Mouse (Mus musculus): ENCODE results near the gene Cnga4. TPM values are rescaled to one million over a fixed set of nuclear protein-coding genes. Genes with fewer than 3 reads are reported as not detected.
A peak's percentile ranks its signal among the peaks of the same experiment; 100 is the strongest.
"Not testable (repeated sequence)": the region's sequence is repeated elsewhere in the genome, so short reads cannot be mapped to it uniquely, and the experiment has no call there.

Gene Cnga4
- total RNA-seq (2021): under 1 TPM; 0.43 to 0.90 TPM

GRCm38 (mm10) chr7:105404268-105404667 is at the start of gene Cnga4:
Gene Cnga4, plus strand, starts transcription at chr7:105404568.
- DNase-seq: no peak

GRCm38 (mm10) chr7:105356064-105356463 is 48.3 kb upstream of the Cnga4 start:
- not testable (repeated sequence) for DNase-seq

GRCm38 (mm10) chr7:105356487-105356886 is 47.9 kb upstream of the Cnga4 start:
- not testable (repeated sequence) for DNase-seq

GRCm38 (mm10) chr7:105361713-105362112 is 42.7 kb upstream of the Cnga4 start:
- DNase-seq: no peak

- no peak for DNase-seq
These were observed 37.1 kb upstream of the Cnga4 start for GRCm38 (mm10) chr7:105367268-105367667.

GRCm38 (mm10) chr7:105367930-105368329 is 36.4 kb upstream of the Cnga4 start, which contains the start of gene Olfr692:
Gene Olfr692, plus strand, starts transcription at chr7:105368230.
- DNase-seq: no peak

GRCm38 (mm10) chr7:105368521-105368920 is 35.8 kb upstream of the Cnga4 start:
- no peak for DNase-seq

- DNase-seq: no peak
These were observed 31.5 kb upstream of the Cnga4 start for GRCm38 (mm10) chr7:105372912-105373311.

GRCm38 (mm10) chr7:105373509-105373908 is 30.9 kb upstream of the Cnga4 start:
- no peak for DNase-seq

GRCm38 (mm10) chr7:105373976-105374375 is 30.4 kb upstream of the Cnga4 start:
- DNase-seq: peak in 1 of 2 experiments; percentile 7

GRCm38 (mm10) chr7:105374866-105375265 is 29.5 kb upstream of the Cnga4 start, which contains the start of gene Gm5901:
Gene Gm5901, plus strand, starts transcription at chr7:105375038.
- DNase-seq: no peak

GRCm38 (mm10) chr7:105380329-105380728 is 24.0 kb upstream of the Cnga4 start:
- DNase-seq: no peak

GRCm38 (mm10) chr7:105387696-105388095 is 16.7 kb upstream of the Cnga4 start:
- DNase-seq: no peak

GRCm38 (mm10) chr7:105390236-105390635 is 14.1 kb upstream of the Cnga4 start:
- no peak for DNase-seq

GRCm38 (mm10) chr7:105394606-105395005 is 9.8 kb upstream of the Cnga4 start:
- no peak for DNase-seq

- DNase-seq: no peak
These were observed 9.1 kb upstream of the Cnga4 start for GRCm38 (mm10) chr7:105395131-105395820.

GRCm38 (mm10) chr7:105396126-105396525 is 8.2 kb upstream of the Cnga4 start:
- DNase-seq: no peak

- no peak for DNase-seq
These were observed 5.1 kb upstream of the Cnga4 start for GRCm38 (mm10) chr7:105399058-105399934.

- peak; percentile 99 to 100 for DNase-seq
These were observed 4.3 kb upstream of the Cnga4 start, which contains the start of gene Fam160a2 for GRCm38 (mm10) chr7:105399935-105400624. Gene Fam160a2, minus strand, starts transcription at chr7:105400054.

- no peak for DNase-seq
These were observed 2.0 kb downstream of the Cnga4 start for GRCm38 (mm10) chr7:105406322-105406721.

GRCm38 (mm10) chr7:105411874-105412632 is 7.7 kb downstream of the Cnga4 start:
- peak; percentile 78 for DNase-seq

- no peak for DNase-seq
These were observed 10.0 kb downstream of the Cnga4 start for GRCm38 (mm10) chr7:105414385-105414784.

All from layer of hippocampus, postnatal 36 days (tissue).